Mouse (Mus musculus) Muller cell, postnatal 12 days (primary cell): ENCODE measurements around the gene Olfr97.
A peak's percentile ranks its signal among the peaks of the same experiment; 100 is the strongest.
"Not testable (repeated sequence)": the region's sequence is repeated elsewhere in the genome, so short reads cannot be mapped to it uniquely, and the experiment has no call there.

Experiments
- DNase-seq: peaks from one replicate; pipeline ENCODE4 v3.0.0-alpha.2; 2015; ENCODE audit errors: inconsistent ontology term

The Olfr97 gene

GRCm38 (mm10) chr17:37237230-37237629 lies at the start of gene Olfr97:
Gene Olfr97, minus strand, starts transcription at chr17:37237330.
- DNase-seq, result not testable (repeated sequence)

GRCm38 (mm10) chr17:37283360-37283759 lies 46.2 kb upstream of the Olfr97 start, which contains the start of gene Olfr99:
Gene Olfr99, minus strand, starts transcription at chr17:37283460.
- DNase-seq, result no peak

GRCm38 (mm10) chr17:37280331-37280730 lies 43.2 kb upstream of the Olfr97 start:
- DNase-seq, result no peak

GRCm38 (mm10) chr17:37276573-37276972 lies 39.4 kb upstream of the Olfr97 start:
- DNase-seq, result no peak

GRCm38 (mm10) chr17:37275626-37276248 lies 38.6 kb upstream of the Olfr97 start:
- peak; percentile 76 for DNase-seq

- DNase-seq, result peak; percentile 47
Observed at GRCm38 (mm10) chr17:37270702-37271092, 33.6 kb upstream of the Olfr97 start.

GRCm38 (mm10) chr17:37270058-37270701 lies 33.0 kb upstream of the Olfr97 start, which contains the start of gene H2-M3:
Gene H2-M3, plus strand, starts transcription at chr17:37270220.
- peak; percentile 78 for DNase-seq

GRCm38 (mm10) chr17:37263626-37264025 lies 26.5 kb upstream of the Olfr97 start, which contains the start of gene Olfr98:
Gene Olfr98, minus strand, starts transcription at chr17:37263749.
- peak; percentile 55 for DNase-seq

GRCm38 (mm10) chr17:37250544-37250943 lies 13.4 kb upstream of the Olfr97 start:
- DNase-seq, result no peak

GRCm38 (mm10) chr17:37249460-37249859 lies 12.3 kb upstream of the Olfr97 start:
- peak; percentile 16 for DNase-seq

GRCm38 (mm10) chr17:37246715-37247114 lies 9.6 kb upstream of the Olfr97 start:
- peak; percentile 54 for DNase-seq

- no peak for DNase-seq
Observed at GRCm38 (mm10) chr17:37242198-37242597, 5.1 kb upstream of the Olfr97 start.

- DNase-seq, result no peak
Observed at GRCm38 (mm10) chr17:37221879-37222278, 15.3 kb downstream of the Olfr97 start.

GRCm38 (mm10) chr17:37219846-37220245 lies 17.3 kb downstream of the Olfr97 start, which contains the start of gene Olfr96:
Gene Olfr96, plus strand, starts transcription at chr17:37220146.
- no peak for DNase-seq

GRCm38 (mm10) chr17:37218486-37218885 lies 18.6 kb downstream of the Olfr97 start:
- DNase-seq, result peak; percentile 85

GRCm38 (mm10) chr17:37213018-37213417 lies 24.1 kb downstream of the Olfr97 start, which contains the start of gene Olfr95:
Gene Olfr95, minus strand, starts transcription at chr17:37213118.
- no peak for DNase-seq

- DNase-seq, result no peak
Observed at GRCm38 (mm10) chr17:37210884-37211768, 26.0 kb downstream of the Olfr97 start.

- no peak for DNase-seq
Observed at GRCm38 (mm10) chr17:37203917-37204236, 33.3 kb downstream of the Olfr97 start.

GRCm38 (mm10) chr17:37203206-37203916 lies 33.8 kb downstream of the Olfr97 start:
- DNase-seq, result peak; percentile 68

- no peak for DNase-seq
Observed at GRCm38 (mm10) chr17:37200894-37201293, 36.2 kb downstream of the Olfr97 start, which contains the start of gene Olfr94. Gene Olfr94, minus strand, starts transcription at chr17:37200994.
